Mouse (Mus musculus): ENCODE results near the gene Hlx.

Gene Hlx

DNA sequence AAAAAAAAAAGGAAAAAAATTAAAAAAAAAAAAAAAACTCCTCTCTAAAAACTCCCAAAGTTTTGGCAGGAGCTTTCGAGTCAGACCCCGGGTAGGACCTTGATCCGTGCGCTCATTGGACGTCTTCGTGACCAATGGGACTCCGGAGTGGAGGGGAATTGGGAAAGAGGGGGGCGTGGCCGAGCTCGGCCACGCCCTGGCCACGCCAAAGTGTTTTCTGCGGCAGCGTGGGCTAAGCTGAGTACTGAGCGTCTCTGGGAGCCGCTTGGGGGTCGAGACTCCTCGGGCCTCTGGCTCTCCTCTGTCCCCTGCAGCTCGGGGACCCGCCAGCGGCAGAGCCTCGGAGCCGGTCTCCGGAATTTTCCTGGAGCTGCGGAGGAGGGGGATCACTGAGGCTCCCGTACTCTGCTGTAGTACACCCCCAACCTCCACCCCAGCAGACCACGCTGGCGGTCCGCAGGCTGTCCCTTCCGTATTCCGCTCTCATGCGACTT lies at the start of gene Hlx:
TSS of gene Hlx (minus strand) at position 64 of the 494 bp plus-strand sequence.
- DNase-seq = peak; percentile 61 to 68

DNA sequence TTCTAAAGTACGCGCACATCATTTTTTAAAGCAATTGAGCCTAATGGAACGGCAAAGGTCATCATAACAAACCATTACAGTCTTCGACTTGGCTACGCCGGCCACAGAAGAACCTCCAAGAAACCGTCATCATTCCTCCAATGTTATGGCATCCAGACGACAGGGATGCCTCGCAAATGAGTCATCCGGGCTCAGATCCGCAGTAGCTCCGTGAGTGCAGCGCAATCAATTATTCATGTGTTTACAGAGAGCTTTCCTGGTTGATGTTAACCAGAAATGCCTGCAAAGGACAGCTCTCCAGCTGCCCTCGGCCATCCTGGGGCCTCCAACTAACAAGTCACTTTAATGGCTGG lies 49.7 kb upstream of the Hlx start:
- DNase-seq = no peak

DNA sequence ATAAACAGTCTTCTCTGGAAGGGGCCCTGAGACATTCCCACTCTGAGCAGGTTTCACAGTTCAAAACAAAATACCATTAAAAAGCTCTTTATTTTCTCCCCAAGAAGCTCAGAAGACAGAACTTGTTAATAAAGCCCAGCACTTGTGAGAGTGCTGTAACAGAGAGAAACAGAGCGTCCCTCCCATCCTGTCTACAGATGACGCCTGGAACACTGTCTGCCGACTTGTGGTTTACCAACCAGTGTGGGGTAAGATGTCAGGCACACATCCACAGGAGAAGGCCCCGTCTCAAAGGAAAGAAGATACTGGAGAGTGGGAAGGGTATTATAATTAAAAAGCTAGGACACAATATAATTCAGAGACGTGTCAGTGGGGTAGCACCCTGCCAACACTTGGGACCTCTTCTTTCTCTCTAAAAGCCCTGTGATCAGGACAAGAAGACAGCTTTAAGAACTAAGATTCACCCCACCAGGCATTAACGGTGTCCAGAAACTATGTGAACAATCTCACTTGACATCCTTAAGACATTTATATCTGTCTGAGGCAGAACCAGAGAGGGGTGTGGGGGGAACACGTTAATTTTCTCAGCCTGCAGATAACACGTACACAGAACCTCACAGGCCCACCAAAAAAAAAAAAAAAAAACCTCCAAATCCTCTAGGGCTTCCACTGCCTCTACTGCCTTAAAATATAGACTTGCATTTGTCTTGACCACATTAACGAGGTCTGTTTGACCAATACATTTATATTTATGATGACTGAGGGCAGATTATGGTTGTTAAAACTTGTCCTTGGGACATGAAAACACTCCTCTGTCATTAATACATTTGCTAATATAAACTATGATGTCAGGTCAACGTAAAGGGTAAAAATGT lies 49.1 kb upstream of the Hlx start:
- DNase-seq = no peak

DNA sequence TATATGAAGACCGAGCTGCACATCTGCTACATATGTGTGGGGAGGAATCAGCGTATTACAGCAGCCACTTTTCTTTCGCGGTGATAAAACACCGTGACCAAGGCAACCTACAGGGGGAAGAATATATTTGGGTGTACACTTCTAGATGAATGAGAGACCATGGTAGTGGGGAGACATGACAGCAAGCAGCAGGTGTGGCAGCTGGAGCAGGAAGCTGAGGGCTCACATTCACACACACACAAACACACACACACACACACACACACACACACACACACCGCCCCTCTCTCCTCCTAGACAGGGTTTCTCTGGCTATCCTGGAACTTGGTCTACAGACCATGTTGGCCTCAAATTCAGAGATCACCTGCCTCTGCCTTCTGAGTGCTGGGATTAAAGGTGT lies 45.7 kb upstream of the Hlx start:
- DNase-seq = no peak

DNA sequence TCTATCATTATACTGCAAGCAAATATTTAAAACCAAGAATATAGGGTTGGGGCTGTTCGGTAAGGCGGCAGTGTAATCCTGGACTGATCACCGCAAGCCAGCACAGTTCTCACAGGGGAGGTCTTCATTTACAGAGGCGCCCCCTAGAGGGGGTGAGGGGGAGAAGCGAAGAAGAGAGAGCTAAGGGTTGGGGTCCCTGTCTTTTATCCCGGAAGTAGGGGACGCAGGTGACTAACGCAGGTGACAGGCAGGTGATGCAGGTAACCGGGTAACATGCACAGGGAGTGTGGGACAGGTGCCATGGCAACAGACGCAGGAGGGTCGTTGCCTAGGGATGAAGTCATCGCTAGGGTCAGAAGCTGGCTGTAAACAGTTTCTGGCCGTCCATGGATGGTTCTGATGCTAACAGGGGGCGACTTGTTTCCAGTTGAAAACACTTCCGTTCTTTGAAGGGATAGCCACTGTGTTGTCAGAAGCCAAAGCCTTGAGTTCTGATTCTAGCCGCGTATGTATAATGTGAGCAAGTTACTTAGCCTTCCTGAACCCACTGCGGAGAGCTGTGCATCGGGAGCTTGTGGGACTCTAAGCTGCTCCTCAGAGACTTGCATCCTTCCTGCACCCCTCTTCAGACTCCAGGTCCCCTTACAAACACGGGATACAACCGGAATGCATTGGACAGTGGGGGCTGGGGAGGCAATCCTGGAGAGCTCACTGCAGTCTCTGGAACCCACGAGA lies 44.8 kb upstream of the Hlx start:
- peak; percentile 38 to 39 for DNase-seq

DNA sequence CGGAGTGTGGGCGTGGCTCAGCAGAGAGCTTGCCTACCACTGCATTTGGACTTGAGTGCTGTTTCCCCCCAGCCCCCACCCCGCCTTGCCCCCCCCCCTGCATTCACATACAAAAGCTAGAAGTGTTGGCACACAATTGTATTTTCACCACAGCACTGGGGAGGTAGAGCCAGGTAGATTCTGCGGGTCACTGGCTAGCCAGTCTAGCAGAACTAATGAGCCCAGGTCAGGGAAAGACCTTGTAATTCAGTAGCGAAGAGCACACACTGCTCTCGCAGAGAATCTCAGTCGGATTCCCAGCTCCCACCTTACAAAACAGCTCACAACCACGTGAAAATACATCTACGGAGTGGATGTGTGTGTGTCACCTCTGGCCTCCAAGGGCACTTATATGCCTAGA lies 42.9 kb upstream of the Hlx start:
- DNase-seq = no peak

DNA sequence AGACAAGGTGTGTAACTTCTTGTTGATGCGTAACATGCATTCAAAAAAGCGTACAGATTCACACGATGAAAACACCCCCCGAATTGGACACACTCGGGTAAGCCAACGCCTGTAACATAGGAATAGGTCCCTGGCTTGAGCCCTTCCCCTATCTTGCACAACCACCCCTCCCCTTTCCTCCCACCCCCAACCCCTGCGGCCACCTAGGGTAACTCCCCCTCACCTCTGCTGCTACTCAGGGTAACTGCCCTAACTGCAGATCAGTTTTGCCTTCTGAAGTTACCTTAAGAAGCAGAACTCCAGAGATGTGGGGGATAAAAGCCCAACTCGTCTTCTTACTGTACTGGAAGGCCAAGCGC lies 39.5 kb upstream of the Hlx start:
- no peak for DNase-seq

DNA sequence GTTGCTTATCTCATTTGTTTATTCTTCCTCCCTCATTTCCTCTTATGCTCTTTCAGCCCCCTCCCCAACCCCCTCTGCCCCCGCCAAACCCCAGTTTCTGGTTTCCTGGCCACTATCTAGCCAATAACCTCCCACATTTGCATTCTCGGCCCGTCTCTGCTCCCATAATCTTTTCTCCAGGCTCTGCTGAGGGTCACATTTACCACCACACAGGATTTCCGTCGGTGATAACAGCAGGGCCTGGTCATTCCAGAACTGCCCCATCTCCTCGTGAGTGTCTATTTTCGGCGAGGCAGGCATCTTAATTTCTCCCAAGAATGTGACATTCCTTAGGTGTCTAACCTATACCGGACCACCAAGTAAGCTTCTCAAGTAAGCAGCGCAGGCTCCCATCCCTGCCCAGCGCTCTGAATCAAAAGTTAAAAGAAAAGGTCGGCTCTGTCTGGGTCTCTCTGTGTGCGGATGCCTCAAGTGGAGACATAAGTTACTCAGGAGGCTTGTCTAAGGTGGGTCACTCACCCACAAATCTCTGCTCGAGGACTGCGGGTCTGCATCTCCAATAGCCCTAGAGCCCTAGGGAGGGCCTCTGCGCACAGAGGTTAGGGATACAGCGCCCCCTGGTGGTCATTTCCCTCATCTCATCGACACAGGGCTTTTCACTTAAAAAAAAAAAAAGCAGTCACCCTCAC lies 38.9 kb upstream of the Hlx start:
- DNase-seq = peak; percentile 86 to 91

DNA sequence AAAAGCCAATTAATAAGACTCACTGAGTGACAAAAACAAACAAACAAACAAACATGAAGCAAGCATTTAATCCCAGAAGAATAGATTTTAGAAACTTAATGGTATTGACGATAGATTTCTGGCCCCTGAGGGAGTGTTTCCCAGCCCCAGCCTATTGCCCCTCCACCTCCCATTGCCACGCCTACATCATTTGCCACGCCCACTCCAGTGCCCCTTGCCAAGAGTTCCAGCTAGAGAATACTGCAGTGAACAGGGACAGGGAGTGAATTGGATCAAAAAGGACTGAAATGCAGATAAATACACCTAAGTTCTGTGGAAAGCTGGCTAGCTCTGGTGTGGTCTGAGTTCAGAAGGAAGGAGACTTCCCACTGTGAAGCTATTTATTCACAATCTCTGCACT lies 31.4 kb upstream of the Hlx start:
- DNase-seq = no peak

DNA sequence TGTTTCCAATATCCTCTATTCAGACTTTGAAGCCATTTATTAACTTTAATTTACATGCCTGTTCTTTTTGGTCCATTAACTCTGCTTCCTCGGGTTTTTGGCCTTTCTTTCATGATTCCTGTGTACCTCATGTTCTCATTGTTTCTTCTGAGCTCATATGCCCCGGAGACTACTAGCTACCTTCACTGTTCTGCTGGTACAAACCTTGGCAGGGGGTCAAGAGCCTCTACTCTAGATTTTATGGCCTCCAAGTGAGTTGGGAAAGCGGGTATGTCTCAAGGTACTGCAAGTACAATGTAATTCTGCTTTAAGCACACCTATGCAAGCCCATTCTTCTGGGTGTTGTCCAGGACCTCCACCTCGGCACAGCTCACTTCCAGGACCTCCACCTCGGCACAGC lies 30.5 kb upstream of the Hlx start:
- no peak for DNase-seq

DNA sequence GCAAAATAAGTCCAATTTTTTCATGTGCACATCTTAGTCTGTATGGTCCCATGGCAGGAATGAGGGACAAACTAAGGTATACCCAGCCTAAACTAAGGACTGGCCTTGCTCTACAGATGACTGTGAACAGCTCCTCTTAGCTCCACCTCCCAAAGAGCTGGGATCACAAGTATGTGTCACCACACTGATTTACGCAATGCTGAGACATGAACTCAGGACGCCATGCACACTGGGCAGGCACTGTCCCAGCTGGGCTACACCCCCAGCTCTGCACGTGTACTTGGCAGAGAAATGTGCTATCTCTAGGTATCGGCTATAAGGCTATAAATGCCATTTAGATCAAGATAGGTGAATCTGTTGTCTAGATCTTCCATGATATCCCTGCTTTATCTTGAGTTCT lies 29.6 kb upstream of the Hlx start:
- no peak for DNase-seq

DNA sequence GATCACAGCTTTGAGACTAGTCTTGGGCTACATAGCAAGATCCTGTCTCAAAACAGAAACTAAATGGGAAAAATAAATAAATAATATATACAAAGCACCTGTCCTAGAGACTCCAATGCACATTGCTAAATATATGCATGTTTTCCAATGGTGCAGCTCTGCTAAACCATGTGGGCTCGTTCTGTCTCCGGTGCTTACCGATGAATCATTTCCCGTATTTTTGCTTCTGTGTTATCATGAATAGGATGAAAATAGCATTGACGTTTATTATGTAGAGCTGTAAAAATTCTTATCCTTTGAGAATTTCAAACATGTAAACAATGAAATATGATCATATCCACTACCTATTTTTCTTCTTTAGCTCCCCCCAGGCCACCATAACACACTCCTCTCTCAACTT lies 20.3 kb upstream of the Hlx start:
- DNase-seq = no peak

DNA sequence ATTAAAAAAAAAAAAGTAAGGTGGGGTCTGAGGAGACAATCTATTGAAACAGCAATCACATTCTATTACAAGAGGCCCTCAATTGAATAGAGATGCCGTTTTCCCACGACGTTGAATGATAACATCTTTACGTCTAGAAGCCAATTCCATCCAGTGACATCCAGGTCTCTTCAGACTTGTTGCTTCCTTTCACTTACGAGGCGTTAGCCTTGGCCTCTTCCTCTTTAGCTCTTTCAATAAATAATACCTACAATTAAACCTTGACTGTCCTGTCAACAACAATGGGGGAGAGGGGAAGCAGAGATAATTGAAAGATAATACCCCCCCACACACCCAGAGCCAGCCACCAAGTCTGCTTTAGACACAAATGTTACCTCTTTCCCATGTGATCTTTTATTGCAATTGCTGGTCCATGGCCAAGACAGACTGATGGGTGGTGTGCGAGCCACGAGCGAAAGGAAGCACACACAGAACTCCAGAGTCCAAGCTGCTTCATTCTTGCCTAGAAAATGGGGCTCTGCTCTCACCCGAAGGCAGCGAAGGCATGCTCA lies 17.8 kb upstream of the Hlx start:
- DNase-seq = no peak

DNA sequence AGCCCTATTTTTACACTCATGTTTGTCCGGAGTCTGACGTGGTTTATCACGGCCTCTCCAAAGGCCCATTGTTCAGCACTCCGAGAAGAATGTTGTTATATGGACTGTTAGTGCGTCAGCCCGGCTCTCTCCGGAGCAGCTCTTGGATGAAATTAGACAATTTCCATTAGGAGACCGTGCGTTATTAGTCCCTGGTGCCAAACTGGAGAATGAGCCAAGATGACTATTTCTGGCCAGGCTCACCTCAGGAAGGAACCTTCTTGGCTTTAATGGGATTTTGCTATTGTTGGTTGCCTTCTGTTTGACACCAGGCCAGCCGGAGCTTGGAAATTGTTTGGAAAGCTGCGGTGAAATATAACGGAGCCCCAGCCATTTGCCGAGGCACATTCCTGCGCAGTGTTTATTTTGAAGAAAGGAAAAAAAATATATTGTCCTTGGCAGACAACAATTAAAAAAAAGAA lies 16.3 kb upstream of the Hlx start:
- peak; percentile 72 for DNase-seq

DNA sequence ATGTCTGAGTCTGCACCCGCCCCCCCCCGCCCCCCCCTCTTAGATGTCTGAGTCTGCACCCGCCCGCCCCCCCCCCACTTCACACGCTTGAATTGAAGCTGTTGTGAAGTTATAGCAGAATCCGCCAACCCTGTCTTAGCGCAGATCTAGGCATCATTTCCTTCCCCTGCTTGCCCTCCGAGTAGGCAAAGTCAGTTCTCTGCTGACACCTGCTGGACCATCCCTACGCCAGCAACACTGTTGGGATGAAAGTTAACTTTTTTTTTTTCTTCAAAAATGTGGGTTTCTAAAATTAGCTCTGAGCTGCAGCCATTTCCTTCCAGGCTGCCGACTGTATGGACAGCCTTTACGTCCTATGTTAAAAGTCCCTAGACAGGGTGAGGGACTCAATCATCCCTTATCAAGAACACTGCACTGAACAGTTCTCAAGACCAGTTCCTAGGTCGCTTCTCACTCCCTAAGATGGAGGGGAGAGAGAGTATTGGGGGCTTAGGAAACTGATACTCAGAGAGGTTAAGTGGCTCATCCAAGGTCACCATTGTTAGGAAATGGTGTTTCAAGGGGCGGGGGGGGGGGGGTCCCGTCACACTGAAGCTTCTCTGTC lies 5.6 kb upstream of the Hlx start:
- DNase-seq = peak; percentile 77 to 79

DNA sequence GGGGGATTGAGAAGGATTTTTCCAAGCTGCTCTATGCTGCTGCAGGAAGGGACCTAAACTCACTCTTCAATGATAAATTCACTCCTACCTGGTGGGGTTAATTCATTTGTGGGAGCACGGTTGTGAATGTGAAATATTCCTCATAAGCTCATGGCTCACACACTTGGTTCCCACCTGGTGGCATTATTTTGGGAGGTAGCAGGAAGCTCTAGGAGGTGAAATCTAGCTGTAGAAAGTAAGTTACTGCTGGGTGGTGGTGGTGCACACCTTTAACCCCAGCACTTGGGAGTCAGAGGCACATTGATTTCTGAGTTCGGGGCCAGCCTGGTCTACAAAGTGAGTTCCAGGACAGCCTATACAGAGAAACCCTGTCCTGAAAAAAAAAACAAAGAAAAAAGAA lies 4.8 kb upstream of the Hlx start:
- DNase-seq = no peak

DNA sequence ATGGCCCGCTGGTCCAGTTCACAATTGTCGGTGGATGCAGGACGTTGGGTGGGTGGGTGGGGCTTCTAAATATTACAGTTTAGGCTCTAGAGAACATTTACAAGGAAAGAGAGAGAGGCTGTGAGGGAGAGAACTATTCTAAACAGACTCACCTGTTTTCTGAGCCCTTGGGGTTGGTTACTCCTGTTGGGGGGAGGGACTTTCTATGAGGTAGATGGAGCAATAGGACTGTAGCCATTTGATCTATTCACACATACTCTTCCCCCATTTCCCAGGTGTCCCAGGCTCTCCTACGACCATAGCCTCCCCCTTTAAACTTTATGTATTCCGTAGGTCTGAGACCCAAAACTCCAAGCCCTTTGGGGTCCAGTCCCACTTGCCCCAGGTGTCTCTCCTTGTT lies 3.8 kb upstream of the Hlx start:
- DNase-seq = no peak

DNA sequence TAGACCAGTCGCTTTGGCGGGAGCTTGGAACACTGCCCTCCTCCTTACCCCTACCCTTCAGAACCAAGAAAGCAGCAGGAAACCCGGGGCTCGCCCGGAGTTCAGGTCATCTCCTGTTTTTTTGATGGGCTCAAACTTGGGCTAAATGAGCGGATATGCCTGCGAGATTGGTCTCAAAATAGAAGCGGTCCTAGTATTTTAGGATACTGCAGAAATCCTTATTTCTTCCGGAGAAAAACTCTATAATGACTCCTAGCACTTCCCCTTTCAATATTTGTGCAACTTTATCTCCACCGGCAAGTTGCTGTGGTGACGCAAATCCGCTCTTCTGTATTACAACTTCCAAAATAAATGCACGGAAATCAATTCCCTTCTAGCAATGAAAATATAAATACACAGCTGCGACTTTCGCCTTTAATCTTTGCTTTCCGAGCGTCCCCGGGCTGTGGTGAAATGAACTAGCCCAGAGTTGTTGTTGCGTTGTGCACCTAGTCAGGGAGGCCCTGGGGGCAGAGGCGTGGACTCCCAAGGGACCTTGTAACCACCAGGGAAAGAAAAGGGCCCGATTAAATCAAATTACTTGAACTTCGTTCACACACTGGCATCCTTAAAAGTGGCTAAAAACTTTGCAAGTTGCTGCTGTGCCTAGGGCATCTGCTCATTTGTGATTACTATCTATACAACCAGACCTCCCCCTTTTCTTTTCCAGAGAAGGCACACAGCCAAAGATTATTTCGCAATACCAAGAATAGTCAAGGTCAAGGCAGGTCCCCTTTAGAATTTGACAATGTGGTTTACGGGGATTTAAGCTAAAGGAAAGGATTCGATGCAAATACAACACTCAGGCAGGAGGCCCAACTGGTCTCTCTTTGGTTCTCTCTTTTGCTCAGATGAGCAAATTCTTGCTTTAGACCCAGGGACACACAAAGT lies 2.8 kb upstream of the Hlx start:
- no peak for DNase-seq

DNA sequence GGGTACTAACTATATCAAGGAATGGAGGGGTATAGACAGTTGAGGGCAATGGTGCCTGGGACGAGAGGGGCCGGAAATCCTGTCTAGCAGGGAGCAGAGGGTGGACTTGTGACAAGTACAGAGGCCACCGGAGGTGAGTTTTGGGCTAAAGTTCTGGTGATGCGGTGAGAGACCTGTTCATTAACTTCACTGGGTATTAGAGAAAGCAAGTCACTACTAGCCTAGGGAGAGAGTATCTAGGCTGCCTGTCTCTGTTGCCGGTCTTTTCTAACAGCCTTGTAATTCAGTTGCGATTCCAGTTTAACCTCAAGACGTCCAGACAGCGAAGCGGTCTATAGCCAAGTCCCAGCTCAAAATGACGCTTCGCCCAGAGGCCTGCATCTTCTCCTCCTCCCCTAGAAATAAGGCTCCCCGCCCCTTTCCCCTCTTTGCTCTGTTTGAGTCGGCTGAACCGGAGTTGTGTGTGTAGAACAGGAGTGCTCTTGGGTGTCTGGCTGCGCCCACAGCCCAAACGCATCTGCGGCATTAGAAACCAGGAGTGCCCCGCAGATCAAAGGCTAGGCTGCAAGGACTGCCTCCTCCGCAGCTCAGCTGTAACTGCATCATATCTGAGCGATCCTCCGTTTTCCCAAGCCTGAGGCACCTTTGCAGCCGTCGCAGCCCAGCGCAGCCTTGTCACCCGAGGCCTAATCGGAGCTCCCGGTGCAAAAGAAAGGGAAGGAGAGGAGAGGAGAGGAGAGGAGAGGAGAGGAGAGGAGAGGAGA lies 1.8 kb upstream of the Hlx start:
- peak in 1 of 2 experiments; percentile 34 for DNase-seq

DNA sequence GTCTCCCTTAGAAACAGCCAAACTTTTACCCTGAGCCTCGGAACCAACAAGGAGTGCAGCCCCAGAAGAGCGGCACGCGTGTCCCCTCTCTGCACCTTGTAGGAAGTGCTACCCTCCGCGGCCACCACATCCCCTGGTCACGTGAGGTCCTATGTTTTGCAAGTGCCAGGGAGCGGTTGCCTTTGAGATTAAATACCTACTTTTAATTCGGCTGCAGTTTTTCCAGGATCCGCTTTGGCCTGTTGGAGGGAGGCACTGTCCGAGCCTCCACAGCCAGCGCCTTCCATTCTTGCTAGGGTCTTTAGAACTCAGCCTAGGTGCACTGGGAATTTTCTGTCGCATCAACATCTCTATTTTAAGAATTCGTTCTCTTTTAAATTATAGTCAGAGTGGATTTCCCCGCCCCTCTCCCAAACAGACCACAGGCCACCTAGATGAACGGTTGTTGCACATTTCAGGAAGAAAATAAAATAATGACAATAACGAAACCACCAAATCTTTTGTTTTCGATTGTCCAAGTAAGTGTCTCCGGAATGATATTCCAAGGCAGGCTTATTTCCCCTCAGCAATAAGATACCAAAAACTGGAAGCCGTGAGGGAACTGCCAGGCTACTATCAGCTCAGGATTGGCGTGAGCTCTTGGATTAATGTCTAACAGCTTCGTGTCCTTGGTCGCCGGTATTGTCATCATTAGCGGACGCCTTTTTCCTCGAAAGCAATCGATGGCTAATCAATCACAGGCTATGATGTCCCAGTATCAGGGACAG lies 1.1 kb upstream of the Hlx start:
- DNase-seq = peak in 1 of 2 experiments; percentile 40
